Mouse (Mus musculus): Measurements from ENCODE around the gene Ak1. TPM values are rescaled to one million over a fixed set of nuclear protein-coding genes. Genes with fewer than 3 reads are reported as not detected.
A peak's percentile ranks its signal among the peaks of the same experiment; 100 is the strongest.

The Ak1 gene
- polyA plus RNA-seq, 1 experiment: 23.5 TPM

DNA sequence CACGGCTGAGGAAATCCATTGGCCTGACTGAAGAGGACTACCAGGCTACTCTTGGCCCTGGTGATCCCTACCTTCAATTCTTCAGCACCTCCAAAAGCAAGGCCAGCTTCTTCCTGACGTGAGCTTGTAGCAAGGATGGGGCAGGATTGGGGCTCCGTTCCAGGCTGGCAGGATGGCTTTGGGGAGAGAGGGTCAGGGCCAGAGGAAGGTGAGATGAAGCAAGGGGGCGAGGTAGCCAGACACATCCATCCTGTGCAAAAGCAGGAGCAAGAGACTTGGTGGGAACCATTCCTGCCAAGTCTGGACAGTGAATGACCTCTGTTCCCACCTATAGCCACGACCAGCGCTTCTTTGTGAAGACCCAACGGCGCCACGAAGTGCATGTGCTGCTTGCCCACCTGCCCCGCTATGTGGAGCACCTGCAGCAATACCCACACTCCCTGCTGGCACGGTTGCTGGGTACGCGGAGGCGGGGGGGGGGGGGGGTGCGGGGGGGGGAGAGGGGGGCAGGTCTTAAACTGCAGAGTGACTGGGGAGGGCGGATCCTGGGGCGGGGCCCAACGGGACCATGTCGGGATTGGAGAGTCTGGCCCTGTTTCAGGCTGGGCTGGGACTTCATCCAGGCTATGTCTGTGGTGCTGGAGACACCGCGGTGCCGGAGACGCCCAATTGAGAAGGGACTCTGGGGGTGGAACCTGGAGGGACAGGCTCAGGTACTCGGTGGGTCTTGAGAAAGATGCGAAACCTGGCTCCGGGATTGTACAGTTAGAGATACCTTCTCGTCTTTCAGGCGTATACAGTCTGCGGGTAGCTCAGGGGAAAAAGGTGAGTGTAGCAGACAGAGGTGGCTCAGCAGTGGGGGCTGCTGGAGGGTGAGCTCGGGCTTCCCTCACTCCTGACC, 43.2 kb upstream of the Ak1 start:
- Histone ChIP-seq H3K4me3 (ENCODE audit: control insufficient read depth, insufficient read depth, low read length) (no peak overlapping the region), H3K36me3 (ENCODE audit: control insufficient read depth, insufficient read depth, low read length) (no peaks in the 10 kb centered on the region), H3K27ac (ENCODE audit: control insufficient read depth, insufficient read depth, low read length) (no peak overlapping the region), H3K4me1 (replicated peaks; ENCODE audit: control insufficient read depth, insufficient read depth, low read length) (peaks cover 11% of the 10 kb centered on the region), H3K27me3 (ENCODE audit: control insufficient read depth, insufficient read depth, low read length) (no peaks in the 10 kb centered on the region)
- no peak for DNase-seq
- TF ChIP-seq POLR2A (IDR thresholded peaks at IDR 0.05; ENCODE audit: control insufficient read depth, extremely low read depth, insufficient read depth, low read length, poor library complexity) (no peak), CTCF (IDR thresholded peaks at IDR 0.05; ENCODE audit: borderline replicate concordance, control insufficient read depth, extremely low read depth, insufficient read depth, low read length, poor library complexity) (no peak)
- 50% methylated on average over 28 of the region's 30 CpGs for WGBS

DNA sequence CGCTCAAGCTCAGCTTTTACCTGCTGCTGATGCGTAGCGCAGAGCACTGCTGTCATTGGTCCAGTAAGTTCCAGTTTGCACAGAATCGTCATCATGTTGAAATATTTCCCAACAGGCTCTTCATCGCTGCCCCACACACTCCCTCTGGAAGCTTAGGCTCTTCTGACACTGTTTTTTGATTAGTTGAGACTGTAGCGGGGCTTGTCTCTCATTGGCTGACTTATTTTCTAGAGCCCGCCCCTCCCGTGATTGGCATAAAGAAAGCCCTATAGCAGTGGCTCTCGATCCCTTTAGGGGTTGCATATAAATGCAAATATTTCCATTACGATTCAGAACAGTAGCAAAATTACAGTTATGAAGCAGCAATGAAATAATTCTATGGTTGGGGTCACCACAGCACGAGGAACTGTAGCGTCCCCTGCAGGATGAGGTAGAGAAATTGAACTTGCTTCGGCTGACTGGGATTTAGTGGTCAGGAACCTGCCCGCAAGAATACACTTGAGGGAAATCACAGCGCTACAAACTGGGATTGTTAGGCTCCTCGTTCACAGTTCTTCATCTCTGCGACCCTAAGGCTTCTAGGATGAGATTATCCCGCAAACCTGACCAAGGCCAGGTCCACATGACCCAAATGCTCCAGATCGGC, 40.0 kb upstream of the Ak1 start:
- TF ChIP-seq POLR2A (IDR thresholded peaks at IDR 0.05; ENCODE audit: control insufficient read depth, extremely low read depth, insufficient read depth, low read length, poor library complexity) (no peak), CTCF (IDR thresholded peaks at IDR 0.05; ENCODE audit: borderline replicate concordance, control insufficient read depth, extremely low read depth, insufficient read depth, low read length, poor library complexity) (no peak)
- H3K27ac ChIP-seq (ENCODE audit: control insufficient read depth, insufficient read depth, low read length): no peak overlapping the region
- H3K4me3 ChIP-seq (ENCODE audit: control insufficient read depth, insufficient read depth, low read length): no peak overlapping the region
- 65% methylated on average over 19 of the region's 19 CpGs for WGBS
- peaks cover 11% of the 10 kb centered on the region for H3K4me1 ChIP-seq (replicated peaks; ENCODE audit: control insufficient read depth, insufficient read depth, low read length)
- no peaks in the 10 kb centered on the region for H3K36me3 ChIP-seq (ENCODE audit: control insufficient read depth, insufficient read depth, low read length)
- H3K27me3 ChIP-seq (ENCODE audit: control insufficient read depth, insufficient read depth, low read length): no peaks in the 10 kb centered on the region
- DNase-seq: no peak

DNA sequence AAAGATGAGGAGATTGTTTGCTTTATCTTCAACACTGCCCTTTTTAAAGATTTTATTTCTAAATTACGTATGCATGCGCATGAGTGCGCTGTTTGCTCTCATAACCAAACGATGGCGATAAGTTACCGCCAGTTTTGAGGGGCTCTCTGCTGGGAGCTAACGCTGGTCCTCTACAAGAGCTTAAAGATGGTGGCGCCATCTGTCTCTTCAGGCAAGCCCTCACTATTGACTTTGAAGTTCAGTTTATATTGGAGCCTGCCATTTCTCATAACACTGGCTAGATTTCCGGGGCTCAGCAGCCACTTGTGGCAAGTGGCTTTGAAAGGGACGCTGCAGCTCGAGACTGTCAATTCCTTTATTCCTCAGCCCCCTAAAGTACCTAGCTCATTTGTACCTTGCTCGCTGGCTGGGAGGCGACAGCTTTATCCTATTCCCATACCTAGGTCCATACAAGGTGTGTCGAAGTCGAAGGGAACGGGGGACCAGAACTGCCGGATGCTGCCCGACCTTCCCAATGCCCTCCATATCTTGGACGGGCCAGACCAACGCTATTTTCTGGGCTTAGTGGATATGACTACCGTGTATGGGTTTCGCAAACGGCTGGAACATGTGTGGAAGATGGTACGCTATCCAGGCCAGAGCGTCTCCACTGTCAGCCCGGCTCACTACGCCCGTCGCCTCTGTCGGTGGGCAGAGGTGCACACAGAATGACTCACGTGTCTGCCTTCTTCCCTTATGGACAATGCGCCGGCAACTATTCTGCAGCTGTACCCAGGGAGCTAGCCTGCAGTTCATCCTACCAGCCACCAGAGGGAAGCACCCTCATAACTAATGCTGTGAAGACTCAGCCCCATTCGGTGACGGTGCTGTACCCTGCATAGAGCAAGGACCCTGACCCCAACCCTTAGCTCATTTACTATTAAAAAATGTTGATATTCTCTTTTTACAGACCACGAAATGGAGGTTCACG, 38.4 kb upstream of the Ak1 start:
- 12% methylated on average over 37 of the region's 37 CpGs for WGBS
- peak overlapping the region; percentile 6; the same call in 1 of the 2 replicates for H3K4me3 ChIP-seq (ENCODE audit: control insufficient read depth, insufficient read depth, low read length)
- no peak overlapping the region for H3K27ac ChIP-seq (ENCODE audit: control insufficient read depth, insufficient read depth, low read length)
- no peaks in the 10 kb centered on the region for H3K36me3 ChIP-seq (ENCODE audit: control insufficient read depth, insufficient read depth, low read length)
- no peaks in the 10 kb centered on the region for H3K27me3 ChIP-seq (ENCODE audit: control insufficient read depth, insufficient read depth, low read length)
- DNase-seq: peak; percentile 83
- H3K4me1 ChIP-seq (replicated peaks; ENCODE audit: control insufficient read depth, insufficient read depth, low read length): peaks cover 21% of the 10 kb centered on the region
- TF ChIP-seq CTCF (IDR thresholded peaks at IDR 0.05; ENCODE audit: borderline replicate concordance, control insufficient read depth, extremely low read depth, insufficient read depth, low read length, poor library complexity): peak; percentile 89; the same call in 1 of the 2 replicates
- no peak for TF ChIP-seq POLR2A (IDR thresholded peaks at IDR 0.05; ENCODE audit: control insufficient read depth, extremely low read depth, insufficient read depth, low read length, poor library complexity)

DNA sequence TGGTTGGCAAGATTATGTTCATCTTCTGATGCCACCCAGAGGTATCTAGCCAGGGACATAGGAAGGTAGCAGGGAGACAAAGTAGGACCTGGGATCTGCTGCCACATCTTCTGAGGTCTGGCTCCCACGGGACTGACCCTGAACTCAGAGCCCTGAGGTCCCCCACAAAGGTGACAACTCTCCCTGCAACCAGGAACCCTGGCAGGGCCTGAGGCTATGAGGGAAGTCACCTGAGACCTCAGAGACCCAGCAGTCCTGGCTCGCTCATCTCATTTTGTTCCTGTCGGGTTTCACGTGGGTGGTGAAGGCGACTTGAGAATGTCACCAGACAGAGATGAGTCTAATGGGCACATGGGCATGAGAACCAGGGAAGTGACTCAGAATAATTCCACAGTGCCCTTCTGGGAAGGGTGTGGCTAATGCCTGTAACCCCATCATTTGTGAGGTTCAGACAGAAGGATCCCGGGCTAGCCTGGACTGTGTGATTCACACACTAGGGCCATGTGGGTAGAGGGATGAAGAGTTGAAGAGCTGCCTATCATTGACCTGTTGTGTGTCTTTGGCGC, 36.3 kb upstream of the Ak1 start:
- Histone ChIP-seq H3K4me1 (replicated peaks; ENCODE audit: control insufficient read depth, insufficient read depth, low read length) (peaks cover 24% of the 10 kb centered on the region), H3K36me3 (ENCODE audit: control insufficient read depth, insufficient read depth, low read length) (no peaks in the 10 kb centered on the region), H3K27ac (ENCODE audit: control insufficient read depth, insufficient read depth, low read length) (no peak overlapping the region), H3K4me3 (ENCODE audit: control insufficient read depth, insufficient read depth, low read length) (no peak overlapping the region), H3K27me3 (ENCODE audit: control insufficient read depth, insufficient read depth, low read length) (no peaks in the 10 kb centered on the region)
- TF ChIP-seq CTCF (IDR thresholded peaks at IDR 0.05; ENCODE audit: borderline replicate concordance, control insufficient read depth, extremely low read depth, insufficient read depth, low read length, poor library complexity) (no peak), POLR2A (IDR thresholded peaks at IDR 0.05; ENCODE audit: control insufficient read depth, extremely low read depth, insufficient read depth, low read length, poor library complexity) (no peak)
- no peak for DNase-seq
- WGBS: 89% methylated on average over 7 of the region's 7 CpGs

DNA sequence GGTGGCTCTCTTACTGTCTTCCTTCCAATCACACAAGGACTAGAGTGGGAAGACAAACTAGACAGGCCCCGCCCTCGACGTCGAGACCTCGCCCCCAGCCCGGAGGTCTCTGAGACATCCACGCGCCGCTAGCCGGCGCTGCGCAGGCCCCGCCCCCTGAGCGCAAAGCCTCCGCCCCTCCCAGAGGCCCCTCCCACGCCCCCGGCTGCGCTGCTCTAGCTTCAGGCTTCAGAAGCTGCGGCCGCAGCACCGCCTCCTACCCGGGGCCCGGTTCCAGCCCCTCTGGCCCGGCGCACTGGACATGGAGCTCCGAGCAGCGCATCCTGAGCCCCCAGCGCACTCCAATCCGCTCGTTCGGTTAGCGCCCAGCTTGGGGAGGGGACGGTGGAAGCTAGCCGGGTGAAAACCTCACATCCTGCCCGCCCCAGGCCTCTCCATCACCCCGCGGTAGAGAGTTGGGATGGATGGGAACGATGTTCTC, 34.6 kb upstream of the Ak1 start, which contains the start of gene St6galnac4:
St6galnac4 (plus strand) TSS at position 225 of the 481 bp plus-strand sequence.
- peak within 1 kb of the TSS; percentile 61; the same call in 1 of the 2 replicates for H3K27ac ChIP-seq (ENCODE audit: control insufficient read depth, insufficient read depth, low read length)
- peaks cover 24% of the 10 kb centered on the region for H3K4me1 ChIP-seq (replicated peaks; ENCODE audit: control insufficient read depth, insufficient read depth, low read length)
- H3K36me3 ChIP-seq (ENCODE audit: control insufficient read depth, insufficient read depth, low read length): no peaks in the 10 kb centered on the region
- peak within 1 kb of the TSS; percentile 67 for H3K4me3 ChIP-seq (ENCODE audit: control insufficient read depth, insufficient read depth, low read length)
- TF ChIP-seq POLR2A (IDR thresholded peaks at IDR 0.05; ENCODE audit: control insufficient read depth, extremely low read depth, insufficient read depth, low read length, poor library complexity) (peak; percentile 48; the same call in 1 of the 2 replicates), CTCF (IDR thresholded peaks at IDR 0.05; ENCODE audit: borderline replicate concordance, control insufficient read depth, extremely low read depth, insufficient read depth, low read length, poor library complexity) (peak; percentile 60; the same call in 1 of the 2 replicates)
- no peaks in the 10 kb centered on the region for H3K27me3 ChIP-seq (ENCODE audit: control insufficient read depth, insufficient read depth, low read length)
- WGBS: 0% methylated on average over 38 of the region's 38 CpGs
- peak; percentile 91 for DNase-seq
